Mouse (Mus musculus): Measurements from ENCODE around the gene Nr2f2.

Gene Nr2f2

DNA sequence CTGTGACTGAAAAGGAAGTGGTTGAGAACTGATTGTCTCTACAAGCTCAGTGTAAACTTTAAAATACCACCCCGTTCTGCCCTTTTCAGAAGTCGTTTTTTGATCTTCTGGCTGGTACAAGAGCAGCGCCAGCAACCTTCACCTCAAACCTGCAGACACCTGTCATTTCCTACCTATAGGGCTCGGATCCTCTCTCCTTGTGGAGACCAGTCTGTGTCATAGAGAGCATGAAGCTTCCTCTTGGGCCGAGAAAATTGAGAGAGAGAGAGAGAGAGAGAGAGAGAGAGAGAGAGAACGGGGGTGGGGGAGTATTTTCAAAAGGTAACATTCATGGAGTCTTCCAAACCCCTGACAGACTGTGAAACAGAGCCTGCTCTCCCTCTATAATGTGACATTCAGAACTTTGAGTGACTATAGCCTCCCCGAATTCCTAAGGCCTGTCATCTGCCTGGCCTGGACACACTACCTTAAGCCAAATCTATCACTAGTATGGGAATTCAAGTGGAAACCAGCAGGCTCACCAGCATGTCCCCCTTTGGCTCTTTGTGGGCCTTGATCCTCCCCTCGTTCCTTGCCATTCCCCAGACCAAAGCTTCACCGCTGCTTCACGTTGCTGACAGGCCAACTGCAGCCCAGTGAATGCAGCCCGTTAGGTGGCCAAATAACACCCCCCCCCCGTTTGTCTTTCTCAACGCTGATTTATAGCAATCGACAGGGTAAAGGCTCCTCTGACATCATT lies 33.4 kb downstream of the Nr2f2 start:
- no peak for DNase-seq (ENCODE audit: low read depth, low spot score)

- DNase-seq (ENCODE audit: low read depth, low spot score), result no peak
Measured at GRCm38 (mm10) chr7:70332064-70332850, 34.3 kb downstream of the Nr2f2 start.

GRCm38 (mm10) chr7:70331243-70332063 lies 35.1 kb downstream of the Nr2f2 start:
- no peak for DNase-seq (ENCODE audit: low read depth, low spot score)

- no peak for DNase-seq (ENCODE audit: low read depth, low spot score)
Measured at GRCm38 (mm10) chr7:70330761-70331242, 35.7 kb downstream of the Nr2f2 start.

GRCm38 (mm10) chr7:70330207-70330562 lies 36.4 kb downstream of the Nr2f2 start:
- no peak for DNase-seq (ENCODE audit: low read depth, low spot score)

GRCm38 (mm10) chr7:70329521-70330206 lies 36.9 kb downstream of the Nr2f2 start:
- no peak for DNase-seq (ENCODE audit: low read depth, low spot score)

- DNase-seq (ENCODE audit: low read depth, low spot score), result no peak
Measured at GRCm38 (mm10) chr7:70329037-70329516, 37.5 kb downstream of the Nr2f2 start.

DNA sequence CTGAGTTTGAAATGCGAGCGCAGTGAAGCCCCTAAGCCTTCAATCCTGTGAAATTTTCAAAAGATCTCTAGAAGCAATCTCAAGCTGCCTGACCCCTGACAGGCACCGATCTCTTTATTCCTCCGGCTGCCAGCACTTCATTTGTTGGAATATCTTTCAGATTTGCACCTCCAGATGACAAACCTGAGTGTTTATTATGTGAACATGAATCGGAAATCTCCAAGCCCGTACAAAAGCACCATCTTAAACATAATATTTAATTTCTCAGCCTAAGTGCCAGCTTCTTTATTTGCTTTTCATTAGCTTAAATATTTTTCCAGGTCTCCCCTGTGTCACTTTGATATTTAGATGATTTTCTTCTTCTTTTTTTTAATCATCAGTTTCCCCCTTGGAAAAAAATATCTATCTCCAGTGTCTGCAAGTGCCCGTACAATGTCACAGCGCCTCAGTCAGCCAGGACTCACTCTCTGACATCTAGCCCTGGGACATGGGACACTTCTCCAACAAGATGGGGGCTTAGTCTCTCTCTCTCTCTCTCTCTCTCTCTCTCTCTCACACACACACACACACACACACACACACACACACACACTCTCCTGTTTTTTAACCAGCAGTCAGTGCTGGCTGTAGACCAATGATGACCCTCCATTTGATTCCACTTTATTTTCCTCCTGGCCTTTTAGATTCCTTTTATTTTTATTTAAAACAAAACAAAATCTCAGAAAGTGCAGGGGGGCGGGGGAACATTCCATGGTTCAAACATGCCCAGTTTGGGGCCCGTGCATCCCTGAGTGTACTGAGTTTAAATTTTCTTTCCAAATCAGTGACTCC lies 38.1 kb downstream of the Nr2f2 start:
- DNase-seq (ENCODE audit: low read depth, low spot score), result no peak

DNA sequence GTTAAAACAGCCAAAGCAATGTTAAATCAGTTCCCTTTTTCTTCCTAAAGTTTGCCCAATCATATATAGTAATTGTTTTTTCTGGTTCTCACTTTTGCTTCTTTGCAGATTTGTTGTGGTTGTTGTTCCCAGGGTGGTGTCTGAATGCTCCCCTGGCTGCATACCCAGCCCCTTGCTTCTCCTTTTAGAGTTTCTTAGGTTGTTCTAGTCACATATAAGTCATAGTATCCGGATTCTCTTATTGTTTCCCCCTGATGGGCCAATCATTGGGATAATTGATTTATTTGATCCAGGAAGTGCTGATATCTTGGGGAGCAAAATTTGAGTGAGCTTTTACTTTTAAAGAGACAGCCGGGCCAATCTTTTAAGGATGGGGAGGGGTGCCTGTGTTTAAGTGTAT lies 39.3 kb downstream of the Nr2f2 start:
- no peak for DNase-seq (ENCODE audit: low read depth, low spot score)

DNA sequence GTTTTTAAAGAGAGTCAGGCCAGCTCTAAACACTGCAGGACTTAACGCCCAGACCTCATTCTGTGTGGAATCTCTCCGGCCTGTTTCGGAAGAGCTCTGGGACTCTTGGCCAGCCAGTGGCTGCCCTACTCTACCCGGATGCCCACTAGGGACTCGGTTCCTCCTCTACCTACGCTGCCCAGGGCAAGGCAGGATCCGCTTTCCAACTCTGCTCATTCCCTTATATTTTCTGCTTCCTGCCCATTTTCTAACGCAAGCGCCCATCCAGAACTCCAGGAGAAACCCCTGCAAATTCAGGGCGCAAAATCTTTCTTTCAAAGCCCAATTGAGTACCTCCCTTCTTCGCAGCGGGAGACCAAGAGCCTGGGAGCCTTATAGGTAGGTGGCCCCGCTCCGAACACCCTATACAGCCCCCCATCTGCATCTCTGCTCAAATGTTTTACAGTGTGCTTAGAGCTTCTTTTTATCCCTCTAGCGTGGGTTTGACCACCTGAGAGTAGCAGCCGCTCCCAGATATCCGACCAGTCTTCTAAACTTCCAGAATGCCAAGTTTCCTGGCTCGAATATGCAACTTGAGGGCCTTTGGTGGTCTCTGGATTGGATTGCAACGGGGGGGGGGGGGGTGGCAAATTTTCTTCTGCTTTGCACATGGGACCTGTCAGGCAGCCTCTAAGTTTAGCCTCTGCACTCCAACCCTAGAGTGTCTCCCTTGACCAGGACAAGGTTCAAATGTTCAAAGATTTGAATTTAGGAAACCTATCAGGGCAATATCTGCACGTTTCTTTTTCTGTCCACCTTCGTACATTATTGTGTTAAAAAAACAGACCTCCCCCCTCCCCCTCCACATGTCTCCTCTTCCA lies 40.1 kb downstream of the Nr2f2 start:
- DNase-seq (ENCODE audit: low read depth, low spot score), result no peak

- no peak for DNase-seq (ENCODE audit: low read depth, low spot score)
Measured at GRCm38 (mm10) chr7:70325381-70325780, 41.2 kb downstream of the Nr2f2 start.

- DNase-seq (ENCODE audit: low read depth, low spot score), result no peak
Measured at GRCm38 (mm10) chr7:70324541-70324940, 42.0 kb downstream of the Nr2f2 start.

GRCm38 (mm10) chr7:70324041-70324440 lies 42.5 kb downstream of the Nr2f2 start:
- no peak for DNase-seq (ENCODE audit: low read depth, low spot score)

DNA sequence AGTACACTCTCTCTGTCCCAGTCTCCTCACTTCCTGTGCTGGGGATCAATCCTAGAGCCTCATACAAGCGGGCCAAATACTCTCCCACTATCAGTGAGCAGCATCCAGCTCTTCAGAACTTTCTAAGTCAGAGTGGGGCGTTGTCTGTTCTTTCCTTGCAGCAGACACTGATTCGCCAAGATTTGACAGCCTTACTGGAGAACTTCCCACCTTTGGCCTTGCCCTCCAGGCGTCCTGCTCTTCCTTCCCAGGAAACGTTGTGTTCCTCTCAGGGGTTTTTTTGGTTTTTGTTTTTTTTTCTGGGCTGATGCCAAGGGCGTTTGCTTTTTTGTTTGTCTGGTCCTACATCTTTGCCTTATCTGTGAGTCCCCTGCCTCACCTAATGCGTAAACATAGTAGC lies 60.8 kb downstream of the Nr2f2 start:
- no peak for DNase-seq (ENCODE audit: low read depth, low spot score)

GRCm38 (mm10) chr7:70304426-70304825 lies 62.1 kb downstream of the Nr2f2 start:
- no peak for DNase-seq (ENCODE audit: low read depth, low spot score)

Measured in skeletal muscle tissue, adult 2 months (tissue).